Mouse (Mus musculus): ENCODE measurements around the gene Olfr519. TPM values are rescaled to one million over a fixed set of nuclear protein-coding genes. Genes with fewer than 3 reads are reported as not detected.

Olfr519 gene
- polyA plus RNA-seq (2014; fragmentation: Nextera tagmentation; extraction: Ambion mirVana): not detected in 2 replicates

GRCm38 (mm10) chr7:108894320-108894719 is at the start of gene Olfr519:
Gene Olfr519 (minus strand): TSS chr7:108894420.
- H3K4me3 ChIP-seq (ENCODE audit: low read depth, low read length): no peak within 1 kb of the TSS
- H3K27ac ChIP-seq (replicated peaks; ENCODE audit: low read depth, low read length): no peak within 1 kb of the TSS
- ATAC-seq (ENCODE audit: insufficient number of reproducible peaks, low FRiP score, low TSS enrichment, low read depth): no peak
- no peaks in the 10 kb centered on the region for H3K27me3 ChIP-seq (ENCODE audit: control insufficient read depth, insufficient read depth, low read length)
- H3K9me3 ChIP-seq (ENCODE audit: control insufficient read depth, low read length): no peaks in the 10 kb centered on the region
- no peaks in the 10 kb centered on the region for H3K36me3 ChIP-seq (ENCODE audit: control insufficient read depth, insufficient read depth, low read length)
- no peak within 1 kb of the TSS for H3K4me2 ChIP-seq (ENCODE audit: low read depth, severe bottlenecking)
- H3K9ac ChIP-seq (ENCODE audit: low read length): no peak within 1 kb of the TSS
- no peaks in the 10 kb centered on the region for H3K4me1 ChIP-seq (ENCODE audit: control insufficient read depth, insufficient read depth, low read length)
- WGBS: 88% methylated on average over 5 of the region's 5 CpGs
- no peak for DNase-seq (ENCODE audit: low spot score)

GRCm38 (mm10) chr7:108944002-108944401 is 49.8 kb upstream of the Olfr519 start:
- no peaks in the 10 kb centered on the region for H3K9me3 ChIP-seq (ENCODE audit: control insufficient read depth, low read length)
- peak; percentile 68 for DNase-seq (ENCODE audit: low spot score)
- H3K27me3 ChIP-seq (ENCODE audit: control insufficient read depth, insufficient read depth, low read length): no peaks in the 10 kb centered on the region
- H3K36me3 ChIP-seq (ENCODE audit: control insufficient read depth, insufficient read depth, low read length): peaks cover 13% of the 10 kb centered on the region
- no peak overlapping the region for H3K9ac ChIP-seq (ENCODE audit: low read length)
- ATAC-seq (ENCODE audit: insufficient number of reproducible peaks, low FRiP score, low TSS enrichment, low read depth): no peak
- no peak overlapping the region for H3K27ac ChIP-seq (replicated peaks; ENCODE audit: low read depth, low read length)
- H3K4me1 ChIP-seq (ENCODE audit: control insufficient read depth, insufficient read depth, low read length): no peaks in the 10 kb centered on the region
- no peak overlapping the region for H3K4me2 ChIP-seq (ENCODE audit: low read depth, severe bottlenecking)
- 6% methylated on average over 2 of the region's 2 CpGs for WGBS
- H3K4me3 ChIP-seq (ENCODE audit: low read depth, low read length): no peak overlapping the region

GRCm38 (mm10) chr7:108941466-108941865 is 47.2 kb upstream of the Olfr519 start:
- Histone ChIP-seq H3K4me3 (ENCODE audit: low read depth, low read length) (no peak overlapping the region), H3K27ac (replicated peaks; ENCODE audit: low read depth, low read length) (no peak overlapping the region), H3K36me3 (ENCODE audit: control insufficient read depth, insufficient read depth, low read length) (peaks cover 23% of the 10 kb centered on the region), H3K4me2 (ENCODE audit: low read depth, severe bottlenecking) (no peak overlapping the region), H3K27me3 (ENCODE audit: control insufficient read depth, insufficient read depth, low read length) (no peaks in the 10 kb centered on the region), H3K9me3 (ENCODE audit: control insufficient read depth, low read length) (no peaks in the 10 kb centered on the region), H3K4me1 (ENCODE audit: control insufficient read depth, insufficient read depth, low read length) (no peaks in the 10 kb centered on the region), H3K9ac (ENCODE audit: low read length) (no peak overlapping the region)
- no peak for DNase-seq (ENCODE audit: low spot score)
- 91% methylated on average over 9 of the region's 9 CpGs for whole genome bisulfite sequencing
- ATAC-seq (ENCODE audit: insufficient number of reproducible peaks, low FRiP score, low TSS enrichment, low read depth): no peak

- no peak overlapping the region for H3K27ac ChIP-seq (replicated peaks; ENCODE audit: low read depth, low read length)
- peaks cover 6% of the 10 kb centered on the region for H3K4me1 ChIP-seq (ENCODE audit: control insufficient read depth, insufficient read depth, low read length)
- no peaks in the 10 kb centered on the region for H3K27me3 ChIP-seq (ENCODE audit: control insufficient read depth, insufficient read depth, low read length)
- no peak overlapping the region for H3K4me3 ChIP-seq (ENCODE audit: low read depth, low read length)
- DNase-seq (ENCODE audit: low spot score) (no peak), ATAC-seq (ENCODE audit: insufficient number of reproducible peaks, low FRiP score, low TSS enrichment, low read depth) (no peak)
- WGBS: 92% methylated on average over 4 of the region's 4 CpGs
- peaks cover 23% of the 10 kb centered on the region for H3K36me3 ChIP-seq (ENCODE audit: control insufficient read depth, insufficient read depth, low read length)
- no peak overlapping the region for H3K9ac ChIP-seq (ENCODE audit: low read length)
- no peaks in the 10 kb centered on the region for H3K9me3 ChIP-seq (ENCODE audit: control insufficient read depth, low read length)
- H3K4me2 ChIP-seq (ENCODE audit: low read depth, severe bottlenecking): no peak overlapping the region
Observed at GRCm38 (mm10) chr7:108936591-108936990, 42.4 kb upstream of the Olfr519 start.

GRCm38 (mm10) chr7:108935411-108935810 is 41.2 kb upstream of the Olfr519 start:
- H3K27ac ChIP-seq (replicated peaks; ENCODE audit: low read depth, low read length): no peak overlapping the region
- 90% methylated on average over 7 of the region's 7 CpGs for WGBS
- H3K4me3 ChIP-seq (ENCODE audit: low read depth, low read length): peak overlapping the region; percentile 91
- no peaks in the 10 kb centered on the region for H3K9me3 ChIP-seq (ENCODE audit: control insufficient read depth, low read length)
- peak overlapping the region; percentile 40; the same call in 1 of the 2 replicates for H3K9ac ChIP-seq (ENCODE audit: low read length)
- peak overlapping the region; percentile 80 for H3K4me2 ChIP-seq (ENCODE audit: low read depth, severe bottlenecking)
- no peak for DNase-seq (ENCODE audit: low spot score)
- no peaks in the 10 kb centered on the region for H3K27me3 ChIP-seq (ENCODE audit: control insufficient read depth, insufficient read depth, low read length)
- ATAC-seq (ENCODE audit: insufficient number of reproducible peaks, low FRiP score, low TSS enrichment, low read depth): no peak
- H3K36me3 ChIP-seq (ENCODE audit: control insufficient read depth, insufficient read depth, low read length): peaks cover 16% of the 10 kb centered on the region
- H3K4me1 ChIP-seq (ENCODE audit: control insufficient read depth, insufficient read depth, low read length): peaks cover 6% of the 10 kb centered on the region

GRCm38 (mm10) chr7:108934836-108935235 is 40.6 kb upstream of the Olfr519 start:
- H3K27ac ChIP-seq (replicated peaks; ENCODE audit: low read depth, low read length): no peak overlapping the region
- WGBS: 7% methylated on average over 8 of the region's 8 CpGs
- DNase-seq (ENCODE audit: low spot score): no peak

GRCm38 (mm10) chr7:108933794-108934731 is 39.8 kb upstream of the Olfr519 start, which contains the start of gene Eif3f:
Gene Eif3f (plus strand): TSS chr7:108934417.
- H3K4me2 ChIP-seq (ENCODE audit: low read depth, severe bottlenecking): peak within 1 kb of the TSS; percentile 80
- 2% methylated on average over 47 of the region's 50 CpGs for WGBS
- no peaks in the 10 kb centered on the region for H3K27me3 ChIP-seq (ENCODE audit: control insufficient read depth, insufficient read depth, low read length)
- H3K36me3 ChIP-seq (ENCODE audit: control insufficient read depth, insufficient read depth, low read length): peaks cover 10% of the 10 kb centered on the region
- peak within 1 kb of the TSS; percentile 98 for H3K9ac ChIP-seq (ENCODE audit: low read length)
- H3K9me3 ChIP-seq (ENCODE audit: control insufficient read depth, low read length): no peaks in the 10 kb centered on the region
- ATAC-seq (ENCODE audit: insufficient number of reproducible peaks, low FRiP score, low TSS enrichment, low read depth) (peak; percentile 95), DNase-seq (ENCODE audit: low spot score) (peak; percentile 95)
- H3K4me1 ChIP-seq (ENCODE audit: control insufficient read depth, insufficient read depth, low read length): peaks cover 6% of the 10 kb centered on the region
- H3K4me3 ChIP-seq (ENCODE audit: low read depth, low read length): peak within 1 kb of the TSS; percentile 91
- peak within 1 kb of the TSS; percentile 70; the same call in 1 of the 2 replicates for H3K27ac ChIP-seq (replicated peaks; ENCODE audit: low read depth, low read length)

More at GRCm38 (mm10) chr7:108934836-108935235, 40.6 kb upstream of the Olfr519 start:
- Histone ChIP-seq H3K4me2 (ENCODE audit: low read depth, severe bottlenecking) (peak overlapping the region; percentile 80), H3K36me3 (ENCODE audit: control insufficient read depth, insufficient read depth, low read length) (peaks cover 12% of the 10 kb centered on the region), H3K9me3 (ENCODE audit: control insufficient read depth, low read length) (no peaks in the 10 kb centered on the region), H3K9ac (ENCODE audit: low read length) (peak overlapping the region; percentile 98), H3K4me3 (ENCODE audit: low read depth, low read length) (peak overlapping the region; percentile 91), H3K4me1 (ENCODE audit: control insufficient read depth, insufficient read depth, low read length) (peaks cover 6% of the 10 kb centered on the region), H3K27me3 (ENCODE audit: control insufficient read depth, insufficient read depth, low read length) (no peaks in the 10 kb centered on the region)
- ATAC-seq (ENCODE audit: insufficient number of reproducible peaks, low FRiP score, low TSS enrichment, low read depth): no peak

- ATAC-seq (ENCODE audit: insufficient number of reproducible peaks, low FRiP score, low TSS enrichment, low read depth) (no peak), DNase-seq (ENCODE audit: low spot score) (no peak)
- Histone ChIP-seq H3K27ac (replicated peaks; ENCODE audit: low read depth, low read length) (no peak within 1 kb of the TSS), H3K36me3 (ENCODE audit: control insufficient read depth, insufficient read depth, low read length) (no peaks in the 10 kb centered on the region), H3K4me1 (ENCODE audit: control insufficient read depth, insufficient read depth, low read length) (no peaks in the 10 kb centered on the region), H3K9ac (ENCODE audit: low read length) (no peak within 1 kb of the TSS), H3K27me3 (ENCODE audit: control insufficient read depth, insufficient read depth, low read length) (no peaks in the 10 kb centered on the region), H3K4me2 (ENCODE audit: low read depth, severe bottlenecking) (no peak within 1 kb of the TSS), H3K4me3 (ENCODE audit: low read depth, low read length) (no peak within 1 kb of the TSS), H3K9me3 (ENCODE audit: control insufficient read depth, low read length) (no peaks in the 10 kb centered on the region)
- WGBS: 76% methylated on average over 6 of the region's 6 CpGs
Observed at GRCm38 (mm10) chr7:108929726-108930393, 35.6 kb upstream of the Olfr519 start, which contains the start of gene Nlrp10. Gene Nlrp10 (minus strand): TSS chr7:108930178.

Data from limb, embryonic 11.5 days (tissue).